Mouse (Mus musculus): ENCODE data around the gene Cnst.
A peak's percentile ranks its signal among the peaks of the same experiment; 100 is the strongest.

The Cnst gene

DNA sequence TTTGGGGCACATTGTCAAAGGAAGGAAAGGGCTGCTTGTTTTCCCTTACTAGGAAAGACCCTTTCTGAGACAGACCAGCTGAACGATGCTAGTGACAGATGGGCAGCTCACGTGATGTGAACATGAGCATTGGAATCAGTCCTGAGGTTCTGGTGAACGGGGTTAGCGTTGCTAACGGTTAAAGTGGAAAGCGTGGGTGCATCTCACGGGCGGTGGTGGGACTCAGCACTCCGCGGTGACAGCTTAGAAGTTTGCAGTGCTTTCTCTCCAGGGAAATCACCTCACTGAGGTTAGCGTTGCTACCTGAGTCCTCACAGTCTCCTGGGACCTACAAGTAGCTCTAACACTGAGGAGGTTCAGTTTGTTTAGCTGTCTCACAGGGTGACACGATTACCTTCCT is 45.5 kb downstream of the Cnst start:
- DNase-seq (ENCODE audit: low read depth, low spot score), result peak; percentile 54

DNA sequence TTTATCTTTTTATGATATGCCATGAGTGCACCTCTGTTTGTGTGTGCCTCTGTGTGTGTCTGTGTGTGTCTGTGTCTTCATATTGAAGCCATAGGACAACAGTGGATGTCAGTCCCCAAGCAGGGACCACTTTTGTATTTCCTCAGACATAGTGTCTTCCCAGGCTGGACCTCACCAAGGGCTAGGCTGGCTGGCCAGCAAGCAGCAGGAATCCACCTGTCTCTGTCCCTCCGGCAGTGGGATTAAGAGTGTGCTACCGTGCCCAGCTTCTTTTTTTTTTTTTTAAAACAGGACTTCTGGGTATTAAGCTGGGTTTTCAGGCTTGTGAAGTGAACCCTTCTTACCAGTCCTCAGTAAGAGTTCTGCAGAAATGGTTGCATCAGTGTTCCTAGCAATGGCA is 46.0 kb downstream of the Cnst start:
- DNase-seq (ENCODE audit: low read depth, low spot score), result no peak

GRCm38 (mm10) chr1:179592972-179593371 is 46.8 kb downstream of the Cnst start:
- peak; percentile 19 for DNase-seq (ENCODE audit: low read depth, low spot score)

- no peak for DNase-seq (ENCODE audit: low read depth, low spot score)
Observed at GRCm38 (mm10) chr1:179598386-179598785, 52.2 kb downstream of the Cnst start.

DNA sequence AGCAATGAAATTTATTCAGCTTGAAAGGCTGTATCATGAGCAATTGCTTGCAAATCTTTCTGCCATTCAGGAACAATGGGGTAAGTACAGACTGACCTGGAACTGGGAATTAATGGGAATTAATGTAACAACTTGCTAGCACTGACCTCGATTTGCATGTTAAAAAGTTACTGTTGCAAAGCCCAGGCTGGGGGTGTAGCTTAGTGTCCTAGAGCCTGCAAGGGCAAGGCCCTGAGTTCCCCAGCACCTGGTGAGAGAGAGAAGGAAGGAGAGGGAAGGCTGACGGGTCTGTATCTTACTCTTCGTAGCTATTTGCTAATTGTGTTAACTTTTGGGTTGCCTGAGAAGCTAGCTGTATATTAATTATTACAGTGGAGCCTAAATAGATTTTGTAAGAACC is 58.4 kb downstream of the Cnst start:
- no peak for DNase-seq (ENCODE audit: low read depth, low spot score)

DNA sequence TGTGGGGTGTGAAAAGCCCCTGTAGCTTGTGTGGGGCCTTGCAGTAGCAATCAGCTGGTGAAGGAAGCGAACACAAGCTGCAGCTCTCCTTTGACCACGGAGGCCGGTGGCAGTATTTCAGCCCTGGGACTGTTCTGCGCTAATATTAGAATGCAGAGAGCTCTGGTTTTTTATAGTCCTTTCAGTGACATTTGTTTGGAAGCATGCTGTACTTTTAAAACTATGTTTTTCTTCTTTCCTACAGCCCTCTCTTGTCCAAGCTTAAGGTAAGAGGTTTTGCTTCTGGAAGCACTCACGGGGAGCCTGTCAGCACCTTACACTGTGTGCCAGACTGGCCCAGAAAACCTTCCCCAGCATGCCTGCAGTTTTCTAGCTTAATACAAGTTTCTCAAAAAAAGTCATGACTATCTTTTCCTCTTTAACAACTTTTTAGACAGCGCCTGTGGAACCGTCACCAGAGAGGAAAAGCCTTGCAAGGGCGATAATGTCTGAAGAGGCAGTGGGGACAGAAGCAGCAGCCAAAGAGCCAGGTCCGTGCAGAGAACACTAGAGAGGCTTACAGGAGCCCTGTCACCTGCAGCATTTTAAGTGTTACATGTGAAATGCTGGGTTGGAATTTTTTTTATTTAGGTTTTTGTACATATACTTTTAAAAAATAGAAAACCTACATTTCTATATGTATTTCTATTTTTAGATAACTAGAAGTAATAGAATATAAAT is 60.0 kb downstream of the Cnst start:
- no peak for DNase-seq (ENCODE audit: low read depth, low spot score)

- DNase-seq (ENCODE audit: low read depth, low spot score), result no peak
Observed at GRCm38 (mm10) chr1:179608521-179608920, 62.4 kb downstream of the Cnst start.

- DNase-seq (ENCODE audit: low read depth, low spot score), result no peak
Observed at GRCm38 (mm10) chr1:179609724-179610505, 63.7 kb downstream of the Cnst start.

- no peak for DNase-seq (ENCODE audit: low read depth, low spot score)
Observed at GRCm38 (mm10) chr1:179611182-179611581, 65.0 kb downstream of the Cnst start.

GRCm38 (mm10) chr1:179612418-179612817 is 66.2 kb downstream of the Cnst start:
- DNase-seq (ENCODE audit: low read depth, low spot score), result no peak

- DNase-seq (ENCODE audit: low read depth, low spot score), result no peak
Observed at GRCm38 (mm10) chr1:179612986-179613505, 66.9 kb downstream of the Cnst start.

DNA sequence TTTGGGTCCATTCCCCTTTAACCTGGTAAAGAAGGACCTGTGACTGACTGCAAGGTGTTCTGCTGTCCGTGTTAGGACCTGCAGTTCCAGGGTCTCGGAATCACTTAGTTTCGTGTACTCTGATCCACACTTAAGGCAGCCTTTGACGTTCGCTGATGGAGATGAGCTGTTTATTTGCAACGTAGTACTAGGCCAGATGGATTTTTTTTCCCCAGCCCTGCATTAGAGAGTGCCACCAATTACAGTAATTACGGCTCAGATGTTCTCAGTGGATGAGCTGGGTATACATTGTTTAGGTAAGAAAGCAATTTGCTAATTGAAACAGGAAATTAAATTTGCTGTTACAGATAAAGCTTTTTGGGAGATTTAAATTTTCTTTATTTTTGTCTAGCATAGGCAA is 71.3 kb downstream of the Cnst start:
- no peak for DNase-seq (ENCODE audit: low read depth, low spot score)

DNA sequence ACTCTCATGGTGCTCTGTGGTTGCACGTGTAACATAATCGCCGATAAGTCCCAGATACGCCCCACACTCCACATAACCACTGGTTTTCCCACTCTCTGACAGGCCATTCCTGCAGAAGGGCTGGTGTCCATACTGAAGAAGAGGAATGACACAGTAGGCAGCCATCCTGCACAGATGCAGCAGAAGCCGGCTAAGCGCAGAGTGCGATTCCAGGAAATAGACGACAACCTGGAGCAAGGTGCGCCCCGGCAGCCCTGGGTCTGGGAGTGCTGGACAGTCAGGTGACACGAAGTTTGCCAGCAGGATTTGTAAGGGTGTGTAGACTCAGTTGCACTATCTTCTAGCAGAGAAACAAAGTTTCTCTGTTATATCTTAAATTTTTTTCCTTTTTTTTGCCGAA is 76.5 kb downstream of the Cnst start:
- DNase-seq (ENCODE audit: low read depth, low spot score), result no peak

GRCm38 (mm10) chr1:179623657-179624056 is 77.5 kb downstream of the Cnst start:
- peak; percentile 51 for DNase-seq (ENCODE audit: low read depth, low spot score)

DNA sequence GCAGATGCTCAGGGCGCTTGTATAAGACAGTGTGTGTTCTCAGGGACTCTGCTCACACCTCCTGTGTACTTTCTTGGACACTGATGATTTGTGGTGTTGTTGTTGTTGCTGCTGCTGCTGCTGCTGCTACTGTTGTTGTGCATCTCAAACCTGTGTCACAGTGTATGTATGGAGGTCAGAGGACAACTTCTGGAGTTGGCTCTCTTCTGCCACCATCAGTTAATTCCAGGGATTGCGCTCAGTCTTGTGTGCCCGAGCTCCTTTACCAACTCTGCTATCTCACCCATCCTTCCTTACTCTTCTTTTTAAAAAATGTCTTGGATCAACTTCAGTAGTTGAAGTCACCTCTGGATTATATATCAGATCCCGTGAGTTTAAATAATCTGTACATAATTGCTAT is 78.2 kb downstream of the Cnst start:
- peak; percentile 61 for DNase-seq (ENCODE audit: low read depth, low spot score)

DNA sequence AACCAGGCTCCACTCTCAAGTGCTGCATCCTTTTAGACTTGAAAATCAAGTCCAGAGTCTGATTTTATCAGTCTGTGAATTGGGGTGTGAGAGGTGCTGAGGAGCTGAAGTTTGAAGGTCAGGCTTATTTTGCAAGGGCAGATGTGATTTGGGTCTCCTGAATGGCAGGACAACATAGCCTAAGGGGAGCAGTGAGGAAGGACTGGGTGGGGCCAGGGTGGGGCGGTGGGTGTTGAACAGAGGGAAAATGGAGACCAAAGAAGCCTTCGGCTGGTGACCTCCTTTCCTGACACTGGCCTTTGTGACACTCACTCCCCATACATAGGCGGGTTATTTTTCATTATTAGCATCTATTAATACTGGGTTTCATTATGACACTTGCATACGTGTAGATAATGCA is 81.7 kb downstream of the Cnst start:
- DNase-seq (ENCODE audit: low read depth, low spot score), result no peak

- DNase-seq (ENCODE audit: low read depth, low spot score), result no peak
Observed at GRCm38 (mm10) chr1:179628438-179629106, 82.4 kb downstream of the Cnst start.

DNA sequence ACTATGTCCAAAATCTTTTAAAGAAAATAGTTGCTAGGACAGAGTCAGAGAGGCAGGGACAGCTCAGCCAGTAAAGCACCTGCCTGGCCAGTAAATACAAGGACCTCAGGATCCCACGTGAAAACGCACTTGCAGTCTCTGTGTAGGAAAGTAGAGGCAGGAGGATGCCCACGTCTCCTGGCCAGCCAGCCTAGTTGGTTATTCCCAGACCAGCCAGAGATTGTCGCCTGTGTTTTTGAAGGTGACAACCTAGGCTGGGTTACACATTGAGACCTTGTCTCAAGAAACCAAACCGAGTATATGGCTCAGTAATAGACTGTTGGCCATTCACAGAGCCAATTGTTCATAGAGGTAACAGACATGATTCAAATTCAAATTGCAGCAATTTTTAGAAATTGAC is 83.1 kb downstream of the Cnst start:
- no peak for DNase-seq (ENCODE audit: low read depth, low spot score)

DNA sequence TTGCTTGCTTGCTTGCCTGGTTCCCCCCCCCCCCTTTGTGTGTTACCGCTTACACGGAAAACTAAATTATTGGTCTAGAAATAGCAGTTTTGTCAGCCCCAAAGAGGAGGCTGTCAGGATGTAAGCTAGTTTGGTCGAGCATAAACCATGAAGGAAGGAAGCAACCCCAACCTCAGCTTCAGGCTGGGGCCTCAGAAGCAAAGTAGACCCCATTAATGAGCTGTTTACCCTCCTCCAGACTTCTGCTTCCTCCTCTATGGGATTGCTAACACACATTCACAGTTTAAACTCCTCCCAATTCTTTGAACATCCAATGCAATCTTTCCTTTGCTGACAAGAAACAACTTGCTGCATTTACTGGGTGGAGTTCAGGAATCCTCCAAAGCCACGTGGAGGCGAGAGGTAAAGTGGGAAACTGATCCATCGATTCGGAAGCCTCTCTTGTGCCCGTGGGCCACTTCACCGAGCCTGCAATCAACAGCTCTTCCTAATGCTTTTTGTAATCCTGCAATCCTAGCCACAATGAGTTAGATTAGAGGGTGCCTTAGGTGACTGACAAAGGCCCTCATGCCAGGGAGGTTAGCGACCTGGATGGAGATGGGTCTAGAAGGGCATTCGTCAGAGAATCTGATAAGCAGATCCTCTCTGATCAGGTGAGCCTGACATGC is 86.7 kb downstream of the Cnst start:
- DNase-seq (ENCODE audit: low read depth, low spot score), result no peak

DNA sequence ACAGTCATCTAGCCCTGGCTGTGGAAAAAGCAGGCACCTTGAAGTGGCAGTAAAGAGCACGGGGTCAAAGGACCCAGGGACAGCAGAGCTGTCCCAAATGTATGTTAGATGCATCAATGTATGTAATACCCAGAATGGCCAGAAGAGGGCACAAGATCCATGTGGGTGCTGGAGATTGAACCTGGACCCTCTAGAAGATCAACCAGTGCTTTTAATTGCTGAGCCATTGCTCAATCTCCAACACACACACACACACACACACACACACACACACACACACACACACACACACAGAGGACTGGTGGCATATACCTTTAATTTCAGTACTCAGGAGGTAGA is 87.2 kb downstream of the Cnst start:
- DNase-seq (ENCODE audit: low read depth, low spot score), result peak; percentile 26

- no peak for DNase-seq (ENCODE audit: low read depth, low spot score)
Observed at GRCm38 (mm10) chr1:179634159-179634558, 88.0 kb downstream of the Cnst start.

- DNase-seq (ENCODE audit: low read depth, low spot score), result no peak
Observed at GRCm38 (mm10) chr1:179642726-179643125, 96.6 kb downstream of the Cnst start.
